Mouse (Mus musculus): ENCODE results near the gene Ttll1.

DNA sequence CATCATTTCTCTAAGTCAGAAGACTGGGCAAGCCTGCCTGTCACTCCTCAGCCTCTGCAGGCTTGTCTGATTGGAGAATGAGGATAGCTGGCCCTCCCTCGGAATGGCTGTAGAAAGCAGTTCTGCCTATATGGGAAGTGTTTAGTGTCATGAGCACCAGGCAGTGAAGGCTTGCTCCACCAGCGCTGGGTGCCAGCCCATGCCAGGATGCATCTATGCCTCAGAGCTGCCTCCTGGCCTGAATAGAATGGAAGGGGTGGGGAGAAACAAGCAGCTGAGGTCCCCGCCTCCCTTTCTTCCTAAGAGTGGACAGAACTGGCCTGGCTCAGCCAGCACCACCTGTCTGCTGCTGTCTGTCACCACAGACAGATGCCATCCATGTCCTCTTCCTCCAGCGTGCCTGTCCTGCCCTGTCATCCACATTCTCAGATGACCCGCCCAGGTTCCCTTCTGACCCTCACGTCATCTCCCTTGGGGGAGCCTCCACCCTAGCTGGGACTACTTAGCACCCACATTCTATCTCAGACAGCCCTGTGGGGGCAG, 41.3 kb downstream of the Ttll1 start:
- no peak for TF ChIP-seq GATA1 (IDR thresholded peaks at IDR 0.05; ENCODE audit: borderline replicate concordance, low read length)
- no peak for TF ChIP-seq FLI1 (IDR thresholded peaks at IDR 0.05; ENCODE audit: low read length)
